Mouse (Mus musculus) heart, adult 11 months (tissue): ENCODE data around the gene Rnf123.
A peak's percentile ranks its signal among the peaks of the same experiment; 100 is the strongest.

Experiments
- DNase-seq: peaks from one replicate; pipeline ENCODE4 v3.0.0; 2022

Gene Rnf123

DNA sequence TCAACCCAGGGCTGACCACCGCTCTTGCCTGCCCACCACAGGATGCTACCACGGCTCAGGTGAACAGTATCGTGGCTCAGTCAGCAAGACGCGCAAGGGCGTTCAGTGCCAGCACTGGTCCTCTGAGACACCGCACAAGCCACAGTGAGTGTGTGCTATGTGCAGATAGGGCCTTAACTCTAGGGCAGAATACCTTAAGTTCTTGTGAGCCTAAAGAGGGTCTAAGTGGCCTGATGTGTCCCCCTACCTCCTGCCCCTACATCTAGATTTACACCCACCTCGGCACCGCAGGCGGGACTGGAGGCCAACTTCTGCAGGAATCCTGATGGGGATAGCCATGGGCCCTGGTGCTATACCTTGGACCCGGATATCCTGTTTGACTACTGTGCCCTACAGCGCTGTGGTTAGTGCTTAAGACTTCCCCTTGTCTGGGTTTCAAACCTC lies at the start of gene Rnf123:
Rnf123 (minus strand) TSS at position 359 of the 444 bp plus-strand sequence.
- no peak for DNase-seq

DNA sequence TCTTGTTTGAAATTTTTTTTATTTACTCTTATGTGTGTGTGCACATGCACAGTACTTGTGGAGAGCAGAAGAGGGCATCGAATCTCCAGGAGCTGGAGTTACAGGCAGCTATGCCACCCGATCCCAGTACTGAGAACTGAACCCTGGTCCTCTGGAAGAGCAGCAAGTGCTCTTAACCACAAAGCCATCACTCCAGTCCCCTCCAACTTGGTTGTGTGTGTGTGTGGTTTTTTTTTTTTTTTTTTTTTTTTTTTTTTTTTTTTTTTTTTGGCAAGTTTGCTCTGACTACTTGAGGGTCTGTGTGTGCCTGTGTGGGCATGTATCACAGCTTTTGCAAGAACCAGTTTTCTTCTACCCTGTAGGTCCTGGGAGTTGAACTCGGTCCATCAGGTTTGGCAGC lies 49.2 kb upstream of the Rnf123 start:
- no peak for DNase-seq

- no peak for DNase-seq
Observed at GRCm38 (mm10) chr9:108131502-108131901, 48.4 kb upstream of the Rnf123 start.

- peak; percentile 71 for DNase-seq
Observed at GRCm38 (mm10) chr9:108129042-108129948, 46.1 kb upstream of the Rnf123 start.

DNA sequence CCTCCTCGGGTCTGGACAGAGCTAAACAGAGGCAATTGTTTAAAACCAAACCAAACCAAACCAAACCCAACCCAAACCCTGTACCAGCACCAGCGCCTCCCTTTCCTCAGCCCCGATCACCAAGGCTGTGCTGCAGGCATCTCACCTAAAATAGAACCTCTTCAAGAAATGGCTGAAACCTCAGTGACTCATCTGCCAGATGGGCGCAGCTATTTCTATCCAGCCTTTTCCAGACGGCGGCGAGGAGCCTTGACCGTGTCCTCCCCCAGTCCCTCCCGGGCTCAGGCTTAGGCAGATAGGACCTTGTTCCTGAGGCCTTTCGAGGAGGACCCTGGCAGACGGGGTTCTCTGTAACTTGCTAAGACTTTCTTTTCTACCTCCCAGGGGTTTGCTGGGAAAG lies 45.1 kb upstream of the Rnf123 start:
- no peak for DNase-seq

GRCm38 (mm10) chr9:108126436-108127180 lies 43.5 kb upstream of the Rnf123 start:
- DNase-seq, result peak; percentile 81

DNA sequence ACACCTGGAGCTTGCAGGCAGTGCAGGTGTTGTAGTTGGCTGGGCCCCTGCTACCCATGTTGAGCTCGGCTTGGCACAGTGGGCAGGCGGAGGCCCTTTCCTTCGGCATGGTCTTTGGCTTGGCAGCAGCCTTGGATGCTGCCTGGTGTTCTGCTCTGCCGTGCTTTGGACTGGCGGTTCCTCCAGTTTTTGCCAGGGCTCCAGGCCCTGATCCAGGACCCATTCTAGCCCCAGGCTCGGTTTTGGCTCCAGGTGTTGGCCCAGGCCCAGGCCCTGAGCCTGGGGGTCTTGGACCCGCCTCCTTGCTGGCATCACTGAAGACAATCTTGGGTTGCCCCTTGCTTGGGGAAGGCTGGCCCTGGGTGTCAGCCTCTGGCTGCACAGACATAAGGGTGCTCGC lies 42.6 kb upstream of the Rnf123 start:
- no peak for DNase-seq

- DNase-seq, result no peak
Observed at GRCm38 (mm10) chr9:108123916-108124315, 40.8 kb upstream of the Rnf123 start.

DNA sequence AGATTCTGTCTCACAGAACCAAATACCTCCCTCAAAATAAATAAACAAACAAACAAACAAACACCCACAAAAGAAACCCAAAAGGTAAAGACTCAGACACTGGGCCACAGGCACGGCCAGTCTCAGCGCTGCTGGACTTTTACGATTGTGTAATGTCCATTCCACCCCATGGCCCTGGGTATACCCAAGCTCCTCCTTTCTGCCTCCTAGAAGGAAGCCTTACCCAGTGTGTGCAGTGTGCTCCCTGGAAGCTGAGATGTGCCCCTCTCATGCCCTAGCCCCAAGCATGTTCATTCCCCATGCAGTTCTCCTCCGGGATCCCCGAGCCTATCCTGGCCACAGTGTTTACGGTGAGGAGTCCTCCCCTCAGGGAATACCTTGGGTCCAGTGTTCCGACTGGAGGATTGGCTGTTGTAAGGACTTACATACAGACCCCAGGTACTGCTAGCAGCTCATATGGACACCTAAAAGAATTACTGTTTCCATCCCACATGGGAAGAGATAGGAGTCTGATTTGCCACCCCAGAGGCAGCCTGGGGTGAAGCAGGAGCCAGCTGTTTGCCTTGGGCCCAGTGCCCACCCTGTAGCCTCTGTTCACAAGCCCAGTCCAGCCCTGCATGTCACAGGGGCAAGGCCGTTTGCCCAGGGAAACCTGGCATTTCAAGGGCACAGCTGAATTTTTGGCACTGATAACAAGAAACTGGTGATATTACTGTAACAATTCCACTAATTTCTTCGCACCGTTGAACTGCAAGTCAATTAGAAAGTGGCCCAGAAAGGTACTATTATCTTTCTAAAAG lies 38.2 kb upstream of the Rnf123 start:
- DNase-seq, result peak; percentile 76

GRCm38 (mm10) chr9:108120671-108121070 lies 37.5 kb upstream of the Rnf123 start:
- no peak for DNase-seq

GRCm38 (mm10) chr9:108119891-108120411 lies 36.8 kb upstream of the Rnf123 start:
- peak; percentile 95 for DNase-seq

DNA sequence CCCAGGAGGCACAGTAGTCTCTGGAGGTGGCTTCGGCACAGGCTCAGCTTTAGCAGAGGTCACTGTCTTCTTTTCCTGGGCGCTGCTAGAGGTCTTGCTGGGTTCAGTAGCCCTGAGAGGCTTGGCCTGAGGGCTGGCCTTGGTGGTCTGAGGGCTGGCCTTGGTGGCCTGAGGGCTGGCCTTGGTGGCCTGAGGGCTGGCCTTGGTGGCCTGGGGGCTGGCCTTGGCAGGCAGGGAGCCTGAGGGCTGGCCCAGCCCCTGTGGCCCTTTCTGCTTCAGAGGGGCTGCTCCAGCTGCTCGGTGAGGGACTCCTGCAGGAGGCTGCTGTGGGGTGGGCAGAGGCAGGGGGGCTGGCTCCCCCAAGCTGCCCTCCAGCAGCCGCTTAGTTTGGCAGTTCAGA lies 34.0 kb upstream of the Rnf123 start:
- no peak for DNase-seq

DNA sequence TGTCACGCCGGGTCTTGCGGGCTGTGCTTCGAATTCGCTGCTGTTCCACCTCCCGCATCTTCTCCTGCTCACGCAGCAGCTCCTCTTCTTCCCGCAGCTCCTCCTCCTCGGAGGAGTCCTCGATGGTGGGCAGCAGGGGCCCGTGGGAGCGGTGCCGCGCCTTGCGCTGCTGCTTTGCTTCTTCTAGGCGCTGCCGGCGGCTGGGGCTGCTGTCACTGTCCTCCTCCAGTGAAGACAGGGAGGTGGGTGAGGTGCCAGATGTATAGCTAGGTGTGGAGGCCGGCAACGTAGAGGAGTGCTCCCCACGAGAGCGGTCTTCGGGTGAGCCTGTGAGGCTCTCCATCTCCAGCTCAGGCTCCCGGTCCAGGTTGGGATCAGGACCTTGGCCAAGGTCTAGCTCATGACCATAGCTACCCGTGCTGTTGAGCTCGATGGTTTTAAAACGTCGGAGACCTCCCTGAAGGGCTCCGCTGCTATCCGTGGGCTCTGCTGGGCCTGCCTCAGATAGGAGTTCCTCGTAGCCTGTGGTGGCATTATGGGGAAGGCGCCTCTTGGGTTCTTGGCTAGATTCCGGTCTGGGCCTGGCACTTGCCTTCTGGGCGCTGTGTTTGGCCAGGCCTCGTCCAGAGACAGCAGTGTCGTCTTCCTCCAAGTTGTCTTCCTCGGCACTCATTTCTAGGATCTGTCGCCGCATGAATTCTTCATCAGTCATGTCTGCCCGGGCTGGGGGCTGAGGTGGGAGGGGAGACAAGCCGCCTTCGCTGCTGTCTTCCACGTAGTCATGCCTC lies 32.3 kb upstream of the Rnf123 start:
- DNase-seq, result no peak

DNA sequence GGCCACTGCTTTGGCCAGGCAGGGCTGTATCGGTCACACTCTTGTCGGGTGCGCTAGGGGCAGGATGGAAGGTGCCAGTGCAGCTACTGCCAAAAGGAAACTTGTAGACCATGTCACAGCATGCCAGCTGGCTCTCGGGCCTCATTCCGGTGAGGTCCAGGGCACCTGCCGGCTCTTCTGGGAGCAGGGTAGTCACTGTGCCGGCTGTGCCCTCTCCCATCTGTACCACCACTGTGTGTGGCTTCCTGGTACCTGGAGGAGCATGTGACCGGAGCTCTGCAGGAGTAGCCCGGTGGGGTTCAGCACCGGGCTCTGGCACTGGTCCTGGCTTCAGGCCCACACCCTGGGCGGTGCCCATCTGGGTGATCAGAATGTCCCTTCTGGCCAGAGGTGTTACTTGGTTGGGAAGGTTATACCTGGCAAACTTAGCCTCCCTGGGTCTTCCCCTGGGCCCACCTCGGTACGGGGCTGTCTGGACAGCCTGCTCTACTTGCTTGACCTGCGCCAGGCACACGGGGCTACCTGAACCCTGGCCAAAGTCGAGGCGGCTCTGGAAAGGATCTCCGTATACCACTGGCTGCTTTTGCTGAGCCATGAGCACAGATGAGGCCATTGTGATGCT lies 29.7 kb upstream of the Rnf123 start:
- DNase-seq, result peak; percentile 96

DNA sequence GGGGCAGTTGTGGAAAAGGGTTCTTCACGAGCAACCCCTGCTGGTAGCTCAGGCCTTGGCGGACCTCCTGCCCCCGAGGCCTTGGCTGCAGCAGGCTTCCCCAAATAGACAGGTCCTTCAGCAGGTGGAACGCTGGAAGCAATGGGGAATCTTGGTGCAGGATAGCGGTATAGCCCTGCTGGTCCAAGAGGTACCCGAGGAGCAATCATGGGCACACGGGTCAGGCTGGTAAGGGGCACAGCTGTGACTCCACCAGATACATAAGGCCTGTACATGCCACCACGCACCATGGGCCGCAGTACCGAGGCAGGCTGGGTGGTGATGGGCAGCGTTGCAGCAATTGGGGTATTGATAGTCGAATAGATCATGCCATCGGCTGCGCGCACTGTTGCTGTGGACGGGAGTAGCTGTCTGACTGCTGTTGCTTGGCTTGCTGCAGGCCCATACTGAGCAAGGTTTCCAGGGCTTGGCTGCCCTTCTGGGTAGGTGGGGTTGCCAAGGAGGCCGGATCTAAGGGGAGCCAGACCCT lies 28.5 kb upstream of the Rnf123 start:
- no peak for DNase-seq

- no peak for DNase-seq
Observed at GRCm38 (mm10) chr9:108111101-108111592, 28.0 kb upstream of the Rnf123 start.

GRCm38 (mm10) chr9:108110160-108110559 lies 27.0 kb upstream of the Rnf123 start:
- no peak for DNase-seq

GRCm38 (mm10) chr9:108107867-108108266 lies 24.7 kb upstream of the Rnf123 start:
- DNase-seq, result no peak

GRCm38 (mm10) chr9:108106090-108106489 lies 22.9 kb upstream of the Rnf123 start:
- no peak for DNase-seq

- no peak for DNase-seq
Observed at GRCm38 (mm10) chr9:108105549-108105863, 22.4 kb upstream of the Rnf123 start.
